Mouse (Mus musculus): Measurements from ENCODE around the gene Tmigd3. TPM values are rescaled to one million over a fixed set of nuclear protein-coding genes. Genes with fewer than 3 reads are reported as not detected.
"Not testable (repeated sequence)": the region's sequence is repeated elsewhere in the genome, so short reads cannot be mapped to it uniquely, and the experiment has no call there.

Tmigd3 gene
- polyA plus RNA-seq, 1 experiment from 2014 or later, result 0.42 TPM

GRCm38 (mm10) chr3:105917656-105918354 is 47.1 kb downstream of the Tmigd3 start:
- Histone ChIP-seq H3K36me3 (no peaks in the 10 kb centered on the region), H3K4me1 (replicated peaks) (peaks cover 32% of the 10 kb centered on the region), H3K9ac (no peak overlapping the region), H3K27ac (ENCODE audit: poor library complexity, severe bottlenecking) (peak overlapping the region; percentile 52), H3K9me3 (replicated peaks) (no peaks in the 10 kb centered on the region), H3K27me3 (replicated peaks) (no peaks in the 10 kb centered on the region), H3K4me3 (no peak overlapping the region), H3K4me2 (peak overlapping the region; percentile 3; the same call in 1 of the 2 replicates)
- peak; percentile 54; the same call in 1 of the 2 replicates for ATAC-seq (ENCODE audit: insufficient number of reproducible peaks, low FRiP score)
- WGBS, result 32% methylated on average over 10 of the region's 10 CpGs

- Histone ChIP-seq H3K9ac (no peak overlapping the region), H3K27me3 (replicated peaks) (no peaks in the 10 kb centered on the region), H3K4me3 (no peak overlapping the region), H3K36me3 (no peaks in the 10 kb centered on the region), H3K27ac (ENCODE audit: poor library complexity, severe bottlenecking) (peak overlapping the region; percentile 52; the same call in 1 of the 2 replicates), H3K9me3 (replicated peaks) (no peaks in the 10 kb centered on the region), H3K4me1 (replicated peaks) (peaks cover 31% of the 10 kb centered on the region), H3K4me2 (no peak overlapping the region)
- ATAC-seq (ENCODE audit: insufficient number of reproducible peaks, low FRiP score), result no peak
- WGBS, result 61% methylated on average over 3 of the region's 3 CpGs
Measured at GRCm38 (mm10) chr3:105918355-105918745, 47.6 kb downstream of the Tmigd3 start.

GRCm38 (mm10) chr3:105920743-105921142 is 50.0 kb downstream of the Tmigd3 start:
- H3K36me3 ChIP-seq; H3K27ac ChIP-seq (ENCODE audit: poor library complexity, severe bottlenecking); H3K27me3 ChIP-seq (replicated peaks); H3K4me2 ChIP-seq; H3K9ac ChIP-seq; H3K4me3 ChIP-seq; H3K9me3 ChIP-seq (replicated peaks); ATAC-seq (ENCODE audit: insufficient number of reproducible peaks, low FRiP score): not testable (repeated sequence)
- peaks cover 11% of the 10 kb centered on the region for H3K4me1 ChIP-seq (replicated peaks)

- Histone ChIP-seq H3K9ac (no peak overlapping the region), H3K36me3 (no peaks in the 10 kb centered on the region), H3K4me2 (no peak overlapping the region), H3K4me1 (replicated peaks) (peaks cover 11% of the 10 kb centered on the region), H3K4me3 (no peak overlapping the region), H3K9me3 (replicated peaks) (no peaks in the 10 kb centered on the region), H3K27me3 (replicated peaks) (no peaks in the 10 kb centered on the region), H3K27ac (ENCODE audit: poor library complexity, severe bottlenecking) (no peak overlapping the region)
- ATAC-seq (ENCODE audit: insufficient number of reproducible peaks, low FRiP score), result no peak
- WGBS, result 77% methylated on average over 2 of the region's 2 CpGs
Measured at GRCm38 (mm10) chr3:105921959-105922358, 51.3 kb downstream of the Tmigd3 start.

GRCm38 (mm10) chr3:105924616-105925015 is 53.9 kb downstream of the Tmigd3 start:
- no peak for ATAC-seq (ENCODE audit: insufficient number of reproducible peaks, low FRiP score)
- Histone ChIP-seq H3K4me2 (no peak overlapping the region), H3K4me1 (replicated peaks) (no peaks in the 10 kb centered on the region), H3K9me3 (replicated peaks) (no peaks in the 10 kb centered on the region), H3K9ac (no peak overlapping the region), H3K27ac (ENCODE audit: poor library complexity, severe bottlenecking) (no peak overlapping the region), H3K27me3 (replicated peaks) (no peaks in the 10 kb centered on the region), H3K4me3 (no peak overlapping the region), H3K36me3 (no peaks in the 10 kb centered on the region)
- WGBS, result 79% methylated on average over 9 of the region's 9 CpGs

- ATAC-seq (ENCODE audit: insufficient number of reproducible peaks, low FRiP score), result no peak
- no peak overlapping the region for H3K4me2 ChIP-seq
- no peaks in the 10 kb centered on the region for H3K36me3 ChIP-seq
- H3K27me3 ChIP-seq (replicated peaks), result no peaks in the 10 kb centered on the region
- H3K4me3 ChIP-seq, result no peak overlapping the region
- H3K27ac ChIP-seq (ENCODE audit: poor library complexity, severe bottlenecking), result no peak overlapping the region
- no peak overlapping the region for H3K9ac ChIP-seq
- WGBS, result 79% methylated on average over 7 of the region's 7 CpGs
- H3K4me1 ChIP-seq (replicated peaks), result no peaks in the 10 kb centered on the region
- H3K9me3 ChIP-seq (replicated peaks), result no peaks in the 10 kb centered on the region
Measured at GRCm38 (mm10) chr3:105927561-105928194, 57.0 kb downstream of the Tmigd3 start.

GRCm38 (mm10) chr3:105928195-105928569 is 57.5 kb downstream of the Tmigd3 start:
- H3K4me2 ChIP-seq, result no peak overlapping the region
- WGBS, result 93% methylated on average over 3 of the region's 3 CpGs
- no peaks in the 10 kb centered on the region for H3K4me1 ChIP-seq (replicated peaks)
- no peaks in the 10 kb centered on the region for H3K9me3 ChIP-seq (replicated peaks)
- H3K9ac ChIP-seq, result no peak overlapping the region
- no peaks in the 10 kb centered on the region for H3K27me3 ChIP-seq (replicated peaks)
- no peak for ATAC-seq (ENCODE audit: insufficient number of reproducible peaks, low FRiP score)
- H3K27ac ChIP-seq (ENCODE audit: poor library complexity, severe bottlenecking), result no peak overlapping the region
- no peak overlapping the region for H3K4me3 ChIP-seq
- H3K36me3 ChIP-seq, result no peaks in the 10 kb centered on the region

- Histone ChIP-seq H3K9ac (no peak overlapping the region), H3K27ac (ENCODE audit: poor library complexity, severe bottlenecking) (no peak overlapping the region), H3K9me3 (replicated peaks) (no peaks in the 10 kb centered on the region), H3K27me3 (replicated peaks) (no peaks in the 10 kb centered on the region), H3K4me1 (replicated peaks) (no peaks in the 10 kb centered on the region), H3K4me3 (no peak overlapping the region), H3K36me3 (no peaks in the 10 kb centered on the region), H3K4me2 (no peak overlapping the region)
- WGBS, result 76% methylated on average over 6 of the region's 6 CpGs
- no peak for ATAC-seq (ENCODE audit: insufficient number of reproducible peaks, low FRiP score)
Measured at GRCm38 (mm10) chr3:105928781-105929180, 58.1 kb downstream of the Tmigd3 start.

GRCm38 (mm10) chr3:105929821-105930220 is 59.1 kb downstream of the Tmigd3 start:
- H3K36me3 ChIP-seq, result no peaks in the 10 kb centered on the region
- peaks cover 3% of the 10 kb centered on the region for H3K4me1 ChIP-seq (replicated peaks)
- no peak overlapping the region for H3K4me3 ChIP-seq
- 71% methylated on average over 7 of the region's 7 CpGs for WGBS
- no peak for ATAC-seq (ENCODE audit: insufficient number of reproducible peaks, low FRiP score)
- no peaks in the 10 kb centered on the region for H3K9me3 ChIP-seq (replicated peaks)
- no peak overlapping the region for H3K27ac ChIP-seq (ENCODE audit: poor library complexity, severe bottlenecking)
- no peak overlapping the region for H3K4me2 ChIP-seq
- no peak overlapping the region for H3K9ac ChIP-seq
- no peaks in the 10 kb centered on the region for H3K27me3 ChIP-seq (replicated peaks)

- Histone ChIP-seq H3K27me3 (replicated peaks) (no peaks in the 10 kb centered on the region), H3K9me3 (replicated peaks) (no peaks in the 10 kb centered on the region), H3K4me3 (no peak overlapping the region), H3K9ac (no peak overlapping the region), H3K4me2 (no peak overlapping the region), H3K4me1 (replicated peaks) (peaks cover 7% of the 10 kb centered on the region), H3K27ac (ENCODE audit: poor library complexity, severe bottlenecking) (no peak overlapping the region), H3K36me3 (no peaks in the 10 kb centered on the region)
- 73% methylated on average over 2 of the region's 2 CpGs for WGBS
- ATAC-seq (ENCODE audit: insufficient number of reproducible peaks, low FRiP score), result no peak
Measured at GRCm38 (mm10) chr3:105931095-105931494, 60.4 kb downstream of the Tmigd3 start.

GRCm38 (mm10) chr3:105932240-105933071 is 61.8 kb downstream of the Tmigd3 start, which contains the start of gene I830077J02Rik:
Gene I830077J02Rik (minus strand): TSS chr3:105932664.
- H3K4me1 ChIP-seq (replicated peaks), result peaks cover 7% of the 10 kb centered on the region
- H3K27me3 ChIP-seq (replicated peaks), result no peaks in the 10 kb centered on the region
- no peak within 1 kb of the TSS for H3K9ac ChIP-seq
- H3K36me3 ChIP-seq, result peaks cover 4% of the 10 kb centered on the region
- H3K4me2 ChIP-seq, result no peak within 1 kb of the TSS
- ATAC-seq (ENCODE audit: insufficient number of reproducible peaks, low FRiP score), result peak; percentile 54; the same call in 1 of the 2 replicates
- 63% methylated on average over 8 of the region's 8 CpGs for WGBS
- H3K9me3 ChIP-seq (replicated peaks), result no peaks in the 10 kb centered on the region
- no peak within 1 kb of the TSS for H3K4me3 ChIP-seq
- H3K27ac ChIP-seq (ENCODE audit: poor library complexity, severe bottlenecking), result peak within 1 kb of the TSS; percentile 50

Measured in heart, embryonic 12.5 days (tissue).